Mouse (Mus musculus) activated CD4-positive, CD25-positive, alpha-beta regulatory T cell, adult 4 months (primary cell): ENCODE data around the gene Plxnb3. TPM values are rescaled to one million over a fixed set of nuclear protein-coding genes. Genes with fewer than 3 reads are reported as not detected.

Source experiments
- ATAC-seq: one replicate; pipeline ENCODE4 v1.8.0; 2017
- polyA plus RNA-seq, 2 experiments: library from polyadenylated mRNA; unstranded; fragments of 100-300 nt; shearing (Covaris generic); gene quantifications; one replicate each; pipeline ENCODE4 v1.2.1; 2017

Plxnb3 gene
- polyA plus RNA-seq, 2 experiments from 2014 or later: not detected

DNA sequence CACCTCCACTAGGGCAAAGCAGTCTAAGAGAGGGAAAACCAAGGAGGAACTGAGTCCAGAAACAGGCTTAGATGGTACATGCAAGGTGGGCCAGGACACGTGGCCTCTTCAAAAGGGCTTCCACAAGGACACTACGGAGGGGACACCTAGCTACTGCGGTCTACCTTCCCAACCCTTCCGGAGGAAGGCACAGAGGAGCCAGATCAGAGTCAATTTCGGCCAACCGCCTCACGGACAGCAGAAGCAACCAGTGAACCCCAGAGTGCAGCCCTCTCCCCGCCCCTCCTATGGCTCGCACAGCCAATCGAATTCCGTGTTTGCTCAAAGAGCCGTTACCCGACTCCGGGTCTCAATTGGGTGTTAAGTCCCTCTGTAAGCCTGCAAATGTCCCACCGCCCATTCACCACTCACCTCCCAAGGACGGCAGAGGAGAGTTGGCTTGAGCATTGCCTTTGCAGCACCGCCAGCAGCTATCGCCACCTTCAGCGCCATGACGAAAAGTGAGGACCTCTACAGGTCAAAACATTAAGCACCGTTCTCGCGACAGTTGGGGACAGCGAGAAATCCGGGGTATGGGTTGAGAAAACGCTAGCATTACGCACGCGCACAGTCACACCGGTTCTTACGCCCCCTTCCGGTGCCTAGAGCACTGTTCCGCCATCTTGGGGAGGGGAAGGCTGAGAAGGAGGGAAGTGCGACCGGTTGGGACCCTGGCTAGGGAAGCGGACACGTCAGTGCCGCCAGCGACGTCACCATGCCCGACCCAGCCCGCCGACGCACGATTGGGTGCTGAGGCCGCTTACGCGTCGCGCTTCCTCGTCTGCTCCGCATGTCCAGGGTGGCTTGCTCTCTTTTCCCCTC is 29.7 kb downstream of the Plxnb3 start, which contains the start of the genes Idh3g and Ssr4:
TSS of gene Idh3g (minus strand) at position 534 of the 861 bp plus-strand sequence.
TSS of gene Ssr4 (plus strand) at position 665 of the 861 bp plus-strand sequence.
- ATAC-seq: peak; percentile 88

DNA sequence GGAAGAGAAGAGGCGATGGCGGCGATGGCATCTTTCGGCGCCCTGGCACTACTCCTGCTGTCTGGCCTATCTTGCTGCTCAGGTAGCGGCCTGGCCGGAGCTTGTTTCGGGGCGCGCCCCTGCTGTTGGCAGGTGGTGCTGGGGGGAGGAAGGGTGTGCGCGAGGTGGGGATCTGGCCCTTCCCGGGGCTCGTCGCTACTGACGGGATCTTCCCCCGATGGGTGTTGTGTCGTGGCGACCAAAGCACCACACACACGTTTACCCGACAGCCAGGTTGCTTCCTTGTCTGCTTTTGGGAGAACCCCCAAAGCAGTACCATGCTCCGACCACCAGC is 30.3 kb downstream of the Plxnb3 start:
- ATAC-seq: peak; percentile 20

DNA sequence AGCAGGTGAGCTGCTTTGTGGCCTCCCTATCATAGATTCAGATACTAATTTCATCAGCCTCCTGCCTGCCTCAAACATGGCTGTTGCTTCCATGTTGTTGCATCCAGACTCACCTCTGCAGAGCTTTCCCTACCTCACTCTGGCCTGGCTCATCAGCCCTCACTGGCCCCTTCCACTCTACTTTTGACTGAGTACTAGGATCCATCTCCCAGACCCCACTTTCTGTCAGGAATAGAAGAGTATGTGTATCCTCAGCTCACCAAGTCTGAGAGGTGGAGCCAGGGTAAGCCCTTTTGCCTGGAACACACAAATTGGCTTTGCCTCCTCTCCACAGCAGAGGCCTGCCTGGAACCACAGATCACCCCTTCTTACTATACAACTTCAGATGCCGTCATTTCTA is 31.6 kb downstream of the Plxnb3 start:
- no peak for ATAC-seq

DNA sequence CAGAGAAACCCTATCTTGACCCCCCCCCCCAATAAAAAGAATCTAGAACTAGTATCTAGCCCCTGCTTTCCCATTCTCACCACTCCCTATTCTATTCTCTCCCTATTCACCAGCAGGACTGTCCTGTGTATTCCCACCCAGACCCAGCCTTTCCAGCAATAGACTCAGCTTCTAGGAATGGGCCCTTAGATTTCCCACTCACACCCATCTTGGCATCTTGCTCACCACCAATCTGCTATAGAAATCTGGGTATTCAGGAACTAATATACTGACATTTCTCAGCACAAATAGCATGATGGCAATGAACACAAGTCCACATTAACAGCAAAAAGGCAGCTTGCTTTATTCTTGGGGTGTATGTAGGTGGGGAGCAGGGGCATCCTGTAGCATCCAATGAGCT is 36.1 kb downstream of the Plxnb3 start:
- no peak for ATAC-seq

DNA sequence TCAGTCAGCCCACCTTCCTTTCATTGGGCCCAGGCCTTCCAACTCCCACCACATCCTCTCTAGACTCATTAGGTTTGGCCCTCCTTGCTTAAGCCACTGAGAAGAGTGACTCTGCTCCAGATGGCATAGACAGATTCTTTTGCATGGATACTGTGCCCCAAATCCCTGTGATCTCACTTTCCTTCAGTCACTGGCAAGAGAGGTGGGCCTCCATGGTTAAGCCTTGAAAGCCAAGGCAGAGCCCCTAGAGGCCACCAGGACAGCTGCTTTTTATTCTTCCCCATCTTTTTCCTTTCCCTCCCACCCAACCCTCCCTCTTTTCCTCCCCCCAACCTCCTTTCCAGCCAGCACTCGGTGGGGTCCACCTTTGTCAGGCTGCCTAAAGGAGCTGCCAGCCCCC is 36.6 kb downstream of the Plxnb3 start:
- ATAC-seq: no peak

DNA sequence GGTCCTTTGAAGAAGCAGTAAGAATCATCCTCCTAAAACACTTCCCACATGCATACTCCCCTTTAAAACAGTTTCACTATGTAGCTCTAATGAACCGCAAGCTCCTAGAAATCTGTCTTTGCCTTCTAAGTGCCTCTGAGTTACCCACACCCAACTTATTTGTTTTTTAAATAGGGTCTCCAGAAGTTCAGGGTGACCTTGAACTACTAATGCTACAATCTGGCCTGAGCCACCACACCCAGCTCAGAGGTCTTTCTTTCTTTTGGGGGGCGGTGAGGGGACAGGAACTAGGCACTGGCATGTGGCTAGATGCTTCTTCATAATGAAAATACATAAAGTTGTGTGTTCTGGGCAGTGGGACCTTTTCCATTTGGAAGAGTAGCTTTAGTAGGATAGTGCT is 40.6 kb downstream of the Plxnb3 start:
- ATAC-seq: no peak

DNA sequence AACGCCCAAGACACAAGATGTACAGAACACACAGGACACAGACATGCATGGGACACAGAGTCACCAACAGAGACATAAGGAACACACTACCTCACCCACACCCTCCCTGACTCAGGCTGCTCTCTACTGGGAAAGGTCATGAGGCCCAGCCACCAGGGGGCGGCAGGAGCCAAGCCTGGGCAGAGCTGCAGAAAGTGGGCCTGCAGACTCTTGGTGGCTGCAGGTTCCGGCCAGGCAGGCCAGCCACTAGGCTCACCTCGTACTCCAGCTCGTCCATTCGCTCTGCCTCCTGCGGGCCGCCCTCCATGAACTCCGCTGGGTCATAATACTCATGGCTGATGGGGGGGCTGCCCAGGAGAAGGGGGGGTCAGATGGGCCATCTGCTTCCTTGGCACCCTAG is 41.6 kb downstream of the Plxnb3 start:
- ATAC-seq: peak; percentile 61

DNA sequence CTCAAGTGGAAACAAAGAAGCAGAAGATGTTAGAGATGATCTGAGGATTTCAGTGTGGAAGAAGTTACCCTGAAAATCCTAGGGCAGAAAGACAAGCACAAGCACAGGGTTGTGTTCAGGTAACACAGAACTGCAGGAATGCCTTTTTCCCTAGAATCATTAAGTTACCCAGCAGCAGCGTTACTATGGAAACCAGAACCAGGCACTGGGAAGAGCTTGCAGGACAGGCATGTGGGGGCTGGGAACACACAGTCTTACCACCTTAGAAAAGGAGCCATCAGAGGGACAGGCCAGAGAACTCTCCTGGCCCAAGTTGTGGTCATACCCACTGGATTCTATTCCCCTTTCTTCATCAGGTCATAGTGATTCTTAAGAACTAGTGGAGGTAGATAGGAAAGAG is 48.9 kb downstream of the Plxnb3 start:
- ATAC-seq: no peak

DNA sequence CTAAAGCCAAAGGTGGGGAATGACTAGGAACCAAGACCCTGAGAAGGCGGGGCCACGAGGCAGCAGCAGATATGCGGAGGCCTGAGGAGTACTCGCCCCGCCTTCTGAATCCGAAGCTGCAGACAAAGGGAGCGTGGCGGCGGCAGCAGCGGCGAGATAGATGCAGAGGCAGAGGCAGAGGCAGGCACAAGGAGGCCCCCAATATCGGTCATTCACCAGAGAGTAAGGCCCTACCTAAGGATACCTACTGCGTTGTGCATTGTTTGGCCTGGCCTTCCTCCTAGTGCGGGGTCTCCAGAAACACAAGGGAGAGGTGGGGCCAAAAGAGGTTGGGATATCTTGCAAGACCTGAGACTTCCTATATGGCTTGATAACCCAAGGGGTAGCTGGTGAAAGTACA is 58.2 kb downstream of the Plxnb3 start:
- ATAC-seq: no peak

DNA sequence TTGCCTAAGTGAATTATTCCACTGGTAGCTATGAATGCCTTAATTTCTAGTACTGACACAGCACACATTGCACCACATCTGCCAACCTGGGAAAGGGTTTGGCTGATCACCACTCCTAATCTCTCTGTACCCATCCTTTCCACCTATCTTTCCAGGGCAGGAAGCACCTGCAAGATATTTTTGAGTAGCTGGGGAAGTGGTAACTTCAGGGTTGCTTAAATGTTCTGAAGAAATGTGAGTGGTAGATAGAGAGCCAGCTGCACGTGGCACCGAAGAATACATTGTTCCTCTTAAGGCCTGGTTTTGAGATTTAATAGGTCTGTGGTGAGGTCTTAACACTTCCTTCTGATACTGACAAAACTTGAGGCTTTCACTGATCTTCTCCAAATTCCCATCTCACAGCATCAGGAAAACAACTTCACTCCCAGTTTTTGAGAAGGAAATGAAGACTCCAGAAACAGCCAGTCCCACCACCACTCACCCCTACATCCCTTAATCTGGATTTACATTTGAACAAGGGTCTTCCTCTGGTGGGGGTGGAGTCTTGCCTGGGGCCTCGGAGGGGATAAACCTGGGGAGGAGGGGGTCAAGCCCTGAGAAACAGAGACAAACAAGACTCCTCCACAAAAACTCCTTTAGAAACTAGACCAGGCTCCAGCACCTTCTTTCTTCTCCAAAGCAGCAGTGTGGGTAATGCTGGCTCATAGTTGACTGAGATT is 59.9 kb downstream of the Plxnb3 start:
- no peak for ATAC-seq

Other genes starting within 250 kb of the Plxnb3 start
- under 1 TPM in 1 of 2 experiments, not detected in 1; 0.23 TPM for gene Dusp9, start 117.7 kb upstream of the Plxnb3 start, polyA plus RNA-seq
- 1 to 10 TPM in 1 of 2 experiments, not detected in 1; 1.8 TPM for gene Pnck, start 97.0 kb upstream of the Plxnb3 start, polyA plus RNA-seq
- under 1 TPM; 0.36 to 0.61 TPM for gene Slc6a8, start 83.9 kb upstream of the Plxnb3 start, polyA plus RNA-seq
- 100 to 1,000 TPM; 270 to 336 TPM for gene Bcap31, start 40.9 kb upstream of the Plxnb3 start, polyA plus RNA-seq
- gene Abcd1, start 40.5 kb upstream of the Plxnb3 start, polyA plus RNA-seq: 10 to 100 TPM; 22.3 to 34.1 TPM
- 1 to 10 TPM in 1 of 2 experiments, not detected in 1; 1.7 TPM for gene Srpk3, start 17.3 kb downstream of the Plxnb3 start, polyA plus RNA-seq
- 100 to 1,000 TPM; 167 to 173 TPM for gene Idh3g, start 29.8 kb downstream of the Plxnb3 start, polyA plus RNA-seq
- gene Ssr4, start 29.9 kb downstream of the Plxnb3 start, polyA plus RNA-seq: 100 to 1,000 TPM; 233 to 244 TPM
- under 1 TPM; 0.11 to 0.13 TPM for gene Pdzd4, start 67.9 kb downstream of the Plxnb3 start, polyA plus RNA-seq
- gene Avpr2, start 135.0 kb downstream of the Plxnb3 start, polyA plus RNA-seq: 1 to 10 TPM; 1.8 to 2.7 TPM
- gene L1cam, start 139.0 kb downstream of the Plxnb3 start, polyA plus RNA-seq: 1 to 10 TPM; 8.8 to 9.8 TPM
- 100 to 1,000 TPM; 116 to 144 TPM for gene Arhgap4, start 164.8 kb downstream of the Plxnb3 start, polyA plus RNA-seq
- gene Naa10, start 164.9 kb downstream of the Plxnb3 start, polyA plus RNA-seq: 100 to 1,000 TPM; 185 to 192 TPM
- gene Renbp, start 173.8 kb downstream of the Plxnb3 start, polyA plus RNA-seq: 1 to 10 TPM; 5.2 to 5.8 TPM
- 10 to 100 TPM; 26.8 to 36.6 TPM for gene Hcfc1, start 209.3 kb downstream of the Plxnb3 start, polyA plus RNA-seq